Mouse (Mus musculus): Measurements from ENCODE around the gene Slc30a9. TPM values are rescaled to one million over a fixed set of nuclear protein-coding genes. Genes with fewer than 3 reads are reported as not detected.

The Slc30a9 gene
- polyA plus RNA-seq, 1 experiment from 2014 or later, result 149 TPM

DNA sequence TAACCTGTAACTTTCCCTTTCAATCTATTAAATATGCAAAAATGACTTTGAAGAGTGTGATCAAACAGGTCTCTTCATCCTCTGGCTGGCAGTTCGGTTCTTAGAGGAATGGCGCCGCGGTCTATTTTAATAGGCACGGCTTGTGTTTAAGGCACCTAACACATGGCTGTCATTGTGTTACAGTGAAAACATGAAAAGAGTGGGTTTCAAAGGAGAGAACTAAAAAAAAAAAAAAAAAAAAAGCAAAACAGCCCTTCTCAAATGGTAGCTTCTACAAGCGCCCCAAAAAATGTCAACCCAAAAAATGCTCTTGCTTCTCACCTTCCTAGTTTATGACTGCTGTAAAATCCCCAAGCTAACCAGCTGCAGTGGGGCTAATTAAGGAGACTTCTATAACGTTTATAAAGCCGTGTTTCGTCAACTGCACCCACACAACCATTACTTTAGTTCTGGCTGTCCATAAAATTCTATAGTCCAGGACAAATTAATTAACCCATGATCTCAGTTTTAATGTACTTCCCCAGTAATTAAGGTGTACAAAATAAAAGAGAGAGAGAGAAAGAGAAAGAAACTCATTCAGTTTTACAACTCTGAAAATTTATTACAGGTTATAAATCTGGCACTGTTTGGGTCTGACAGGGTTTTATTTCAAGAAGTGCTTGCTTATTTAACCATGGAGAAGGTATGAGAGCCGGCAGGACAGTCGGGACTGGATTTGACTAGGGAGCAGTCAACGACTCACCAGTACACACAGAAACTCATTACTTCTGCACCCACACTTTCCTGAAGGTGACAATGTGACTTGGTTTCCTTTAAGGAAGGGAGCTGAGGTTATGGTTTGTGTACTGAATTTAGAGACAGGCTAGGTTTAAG, 94.1 kb downstream of the Slc30a9 start:
- no peak overlapping the region for H3K9ac ChIP-seq (replicated peaks)
- 87% methylated on average over 12 of the region's 12 CpGs for WGBS
- peaks cover 14% of the 10 kb centered on the region for H3K36me3 ChIP-seq
- 0 out of 2 replicates have a peak, but pooled peaks cover 4% of the 10 kb centered on the region for H3K4me1 ChIP-seq
- H3K27ac ChIP-seq (replicated peaks), result no peak overlapping the region
- no peak overlapping the region for H3K4me3 ChIP-seq
- no peak for ATAC-seq (ENCODE audit: low FRiP score, low read depth)
- no peaks in the 10 kb centered on the region for H3K27me3 ChIP-seq
- no peaks in the 10 kb centered on the region for H3K9me3 ChIP-seq
- H3K4me2 ChIP-seq (replicated peaks), result no peak overlapping the region

DNA sequence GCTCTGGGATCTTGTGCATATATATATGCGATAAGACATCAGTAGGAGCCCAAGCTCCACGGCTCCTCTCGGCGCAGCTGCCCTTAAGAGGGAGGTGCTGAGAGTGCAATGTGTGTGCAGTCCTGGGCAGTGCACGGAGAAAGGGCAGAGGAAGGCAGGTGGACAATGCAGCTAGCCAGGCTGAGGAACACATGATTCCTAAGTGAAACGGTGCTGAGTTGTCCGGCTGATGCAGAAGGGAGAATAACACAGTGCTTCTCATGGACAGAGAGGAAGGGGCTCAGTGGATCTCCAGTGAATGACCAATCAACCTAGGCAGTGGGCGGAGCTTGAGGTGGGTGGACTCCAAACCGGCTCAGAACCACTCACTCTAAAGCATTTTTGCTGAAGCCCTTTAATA, 94.9 kb downstream of the Slc30a9 start:
- H3K4me2 ChIP-seq (replicated peaks), result no peak overlapping the region
- 74% methylated on average over 9 of the region's 9 CpGs for WGBS
- no peak overlapping the region for H3K9ac ChIP-seq (replicated peaks)
- H3K9me3 ChIP-seq, result no peaks in the 10 kb centered on the region
- H3K27me3 ChIP-seq, result no peaks in the 10 kb centered on the region
- H3K4me3 ChIP-seq, result no peak overlapping the region
- H3K36me3 ChIP-seq, result peaks cover 14% of the 10 kb centered on the region
- no peak; the same call in 1 of the 2 replicates for ATAC-seq (ENCODE audit: low FRiP score, low read depth)
- H3K27ac ChIP-seq (replicated peaks), result no peak overlapping the region
- 0 out of 2 replicates have a peak, but pooled peaks cover 4% of the 10 kb centered on the region for H3K4me1 ChIP-seq

DNA sequence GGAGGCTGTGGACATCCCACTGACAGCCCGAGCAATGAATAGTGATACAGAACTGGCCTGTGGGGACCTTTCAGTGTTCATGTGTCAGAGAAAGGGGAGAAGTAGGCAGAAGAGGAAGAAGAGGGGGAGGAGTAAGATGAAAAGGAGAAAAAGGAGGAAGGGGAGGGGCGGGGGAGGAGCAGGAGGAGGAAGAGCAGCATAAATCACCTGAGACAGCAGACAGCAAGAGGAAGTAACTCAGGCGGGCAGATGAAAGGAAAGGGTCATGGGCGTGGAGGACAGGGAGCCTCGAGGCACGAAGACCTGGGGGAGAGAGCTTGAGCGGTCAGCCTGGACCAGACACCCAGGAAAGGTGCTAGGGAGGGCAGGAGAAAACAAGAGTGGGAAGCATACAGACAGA, 97.6 kb downstream of the Slc30a9 start:
- no peak overlapping the region for H3K4me2 ChIP-seq (replicated peaks)
- H3K4me3 ChIP-seq, result no peak overlapping the region
- 89% methylated on average over 7 of the region's 7 CpGs for WGBS
- H3K27me3 ChIP-seq, result no peaks in the 10 kb centered on the region
- no peak overlapping the region for H3K9ac ChIP-seq (replicated peaks)
- no peak overlapping the region for H3K27ac ChIP-seq (replicated peaks)
- no peak for ATAC-seq (ENCODE audit: low FRiP score, low read depth)
- peaks cover 6% of the 10 kb centered on the region; the same call in 1 of the 2 replicates for H3K36me3 ChIP-seq
- H3K4me1 ChIP-seq, result 0 out of 2 replicates have a peak, but pooled peaks cover 4% of the 10 kb centered on the region
- H3K9me3 ChIP-seq, result no peaks in the 10 kb centered on the region

GRCm38 (mm10) chr5:67404919-67405318, 98.2 kb downstream of the Slc30a9 start:
- WGBS, result 87% methylated on average over 9 of the region's 9 CpGs
- H3K4me2 ChIP-seq (replicated peaks), result no peak overlapping the region
- peaks cover 6% of the 10 kb centered on the region; the same call in 1 of the 2 replicates for H3K36me3 ChIP-seq
- no peaks in the 10 kb centered on the region for H3K9me3 ChIP-seq
- no peaks in the 10 kb centered on the region for H3K27me3 ChIP-seq
- H3K4me3 ChIP-seq, result no peak overlapping the region
- 0 out of 2 replicates have a peak, but pooled peaks cover 3% of the 10 kb centered on the region for H3K4me1 ChIP-seq
- ATAC-seq (ENCODE audit: low FRiP score, low read depth), result no peak
- H3K27ac ChIP-seq (replicated peaks), result no peak overlapping the region
- H3K9ac ChIP-seq (replicated peaks), result no peak overlapping the region

Other genes starting within 250 kb of the Slc30a9 start
- 0.52 and 1.1 TPM in 2 replicates for gene Phox2b, start 207.7 kb upstream of the Slc30a9 start, polyA plus RNA-seq (2016; fragmentation: Nextera tagmentation; extraction: Ambion mirVana)
- gene Tmem33, start 46.4 kb upstream of the Slc30a9 start, polyA plus RNA-seq (2016; fragmentation: Nextera tagmentation; extraction: Ambion mirVana), result 99.3 and 106 TPM in 2 replicates
- gene Bend4, start 121.4 kb downstream of the Slc30a9 start, polyA plus RNA-seq (2016; fragmentation: Nextera tagmentation; extraction: Ambion mirVana), result 7.8 and 8.9 TPM in 2 replicates